Mouse (Mus musculus) stomach, postnatal 0 days (tissue): ENCODE measurements around the gene Obox8. TPM values are rescaled to one million over a fixed set of nuclear protein-coding genes. Genes with fewer than 3 reads are reported as not detected.

Experiments used
- ATAC-seq: fragments of 200-750 bp; cut with Nextera tagmentation; 2 replicates; pipeline ENCODE4 v1.8.0; 2017; ENCODE audit not compliant: low FRiP score, low TSS enrichment
- DNase-seq: peaks from one replicate; pipeline ENCODE4 v3.0.0-alpha.2; 2016; ENCODE audit warnings: low spot score
- H3K27ac ChIP-seq: fragments of 300-500 bp; sonication (generic); replicated peaks from 2 replicates; pipeline ENCODE4 v1.5.1; 2014; ENCODE audit warnings: mild to moderate bottlenecking, control low read depth
- H3K27me3 ChIP-seq: fragments of 300-500 bp; sonication (generic); 2 replicates; pipeline ENCODE4 v1.6.1; 2014; ENCODE audit warnings: low read length; ENCODE audit not compliant: control insufficient read depth, insufficient read depth
- H3K36me3 ChIP-seq: fragments of 300-500 bp; sonication (generic); 2 replicates; pipeline ENCODE4 v1.6.1; 2014; ENCODE audit warnings: low read length, mixed read lengths; ENCODE audit not compliant: control insufficient read depth, insufficient read depth
- H3K4me1 ChIP-seq: fragments of 300-500 bp; sonication (generic); replicated peaks from 2 replicates; pipeline ENCODE4 v1.6.1; 2014; ENCODE audit warnings: antibody characterized with exemption; ENCODE audit not compliant: control insufficient read depth, insufficient read depth
- H3K4me2 ChIP-seq: fragments of 300-500 bp; sonication (generic); replicated peaks from 2 replicates; pipeline ENCODE4 v1.6.1; 2014; ENCODE audit warnings: low read depth, mild to moderate bottlenecking, control low read depth, moderate library complexity
- H3K4me3 ChIP-seq: fragments of 300-500 bp; sonication (generic); 2 replicates; pipeline ENCODE4 v1.5.1; 2014; ENCODE audit warnings: low read depth, low read length, control low read depth
- H3K9ac ChIP-seq: fragments of 300-500 bp; sonication (generic); 2 replicates; pipeline ENCODE4 v1.6.1; 2014; ENCODE audit warnings: mild to moderate bottlenecking, low read length, control low read depth, mixed read lengths
- H3K9me3 ChIP-seq: fragments of 300-500 bp; sonication (generic); 2 replicates; pipeline ENCODE4 v1.6.1; 2016; ENCODE audit warnings: low read length; ENCODE audit not compliant: control insufficient read depth
- CTCF ChIP-seq: IDR thresholded peaks from 2 replicates; pipeline ENCODE4 v1.5.1; 2016; ENCODE audit warnings: antibody characterized with exemption, low read depth, mild to moderate bottlenecking, moderate library complexity
- EP300 ChIP-seq: optimal IDR thresholded peaks from 2 replicates; pipeline ENCODE3; 2016; ENCODE audit warnings: antibody characterized with exemption
- WGBS: fragments of 180-500 bp; shearing (Covaris S2); extraction: QIAGEN DNeasy Blood & Tissue Kit; methylation state at CpG from one replicate; pipeline ENCODE4 v1.1.7; 2014; 5-methylcytosine and 5-hydroxymethylcytosine counted together
- polyA plus RNA-seq: library from polyadenylated mRNA; unstranded; fragments of >200 nt; fragmentation: Nextera tagmentation; extraction: Ambion mirVana; gene quantifications from 2 replicates; pipeline ENCODE4 v1.2.1, GENCODE M21; 2015

Gene Obox8
- not detected in 2 replicates for polyA plus RNA-seq

- TF ChIP-seq CTCF (no peak), EP300 (no peak)
- WGBS, result 84% methylated on average over 2 of the region's 2 CpGs
- Histone ChIP-seq H3K27ac (no peak within 1 kb of the TSS), H3K36me3 (no peaks in the 10 kb centered on the region), H3K9me3 (no peaks in the 10 kb centered on the region), H3K4me3 (no peak within 1 kb of the TSS), H3K27me3 (no peaks in the 10 kb centered on the region), H3K4me1 (no peaks in the 10 kb centered on the region), H3K9ac (no peak within 1 kb of the TSS), H3K4me2 (no peak within 1 kb of the TSS)
- ATAC-seq (no peak), DNase-seq (no peak)
These were observed at the start of gene Obox8 for GRCm38 (mm10) chr7:14333457-14333856. Obox8 (minus strand) TSS chr7:14333557.

GRCm38 (mm10) chr7:14317209-14317608 is 16.1 kb downstream of the Obox8 start:
- ATAC-seq, result no peak
- Histone ChIP-seq H3K9me3 (no peaks in the 10 kb centered on the region), H3K4me1 (no peaks in the 10 kb centered on the region), H3K27ac (no peak overlapping the region), H3K36me3 (no peaks in the 10 kb centered on the region), H3K27me3 (no peaks in the 10 kb centered on the region), H3K9ac (no peak overlapping the region), H3K4me2 (no peak overlapping the region), H3K4me3 (no peak overlapping the region)
- TF ChIP-seq CTCF (peak; percentile 63), EP300 (no peak)
- 30% methylated on average over 2 of the region's 2 CpGs for WGBS
- DNase-seq, result no peak

- WGBS, result 59% methylated on average over 3 of the region's 3 CpGs
- DNase-seq (no peak), ATAC-seq (no peak)
- H3K36me3 ChIP-seq, result no peaks in the 10 kb centered on the region
- H3K27ac ChIP-seq, result no peak overlapping the region
- H3K4me2 ChIP-seq, result no peak overlapping the region
- no peaks in the 10 kb centered on the region for H3K27me3 ChIP-seq
- TF ChIP-seq CTCF (no peak), EP300 (no peak)
- H3K4me3 ChIP-seq, result no peak overlapping the region
- H3K4me1 ChIP-seq, result no peaks in the 10 kb centered on the region
- H3K9me3 ChIP-seq, result no peaks in the 10 kb centered on the region
- H3K9ac ChIP-seq, result no peak overlapping the region
These were observed 24.7 kb downstream of the Obox8 start for GRCm38 (mm10) chr7:14308671-14309070.

- no peak overlapping the region for H3K4me3 ChIP-seq
- no peak for TF ChIP-seq CTCF
- no peak for TF ChIP-seq EP300
- WGBS, result 85% methylated on average over 6 of the region's 6 CpGs
These were observed 25.8 kb downstream of the Obox8 start for GRCm38 (mm10) chr7:14307571-14307970.

More at GRCm38 (mm10) chr7:14307571-14307970, 25.8 kb downstream of the Obox8 start:
- DNase-seq (no peak), ATAC-seq (no peak)
- no peaks in the 10 kb centered on the region for H3K27me3 ChIP-seq
- H3K9ac ChIP-seq, result no peak overlapping the region
- H3K4me2 ChIP-seq, result no peak overlapping the region
- H3K27ac ChIP-seq, result no peak overlapping the region
- no peaks in the 10 kb centered on the region for H3K4me1 ChIP-seq
- H3K9me3 ChIP-seq, result no peaks in the 10 kb centered on the region
- H3K36me3 ChIP-seq, result no peaks in the 10 kb centered on the region

Other genes starting within 250 kb of the Obox8 start
- gene Sult2a3, start 210.5 kb downstream of the Obox8 start, polyA plus RNA-seq, result not detected in 2 replicates
- gene Sult2a6, start 78.7 kb downstream of the Obox8 start, polyA plus RNA-seq, result not detected in 2 replicates
- 0.15 TPM in 1 of 2 replicates, not detected in the other for gene Sult2a8, start 113.2 kb upstream of the Obox8 start, polyA plus RNA-seq
- not detected in 2 replicates for gene Sult2a7, start 160.7 kb upstream of the Obox8 start, polyA plus RNA-seq
- gene Vmn1r90, start 229.9 kb upstream of the Obox8 start, polyA plus RNA-seq, result 0.05 TPM in 2 replicates